Mouse (Mus musculus): ENCODE results near the gene Glrx. TPM values are rescaled to one million over a fixed set of nuclear protein-coding genes. Genes with fewer than 3 reads are reported as not detected.
A peak's percentile ranks its signal among the peaks of the same experiment; 100 is the strongest.
"Not testable (repeated sequence)": the region's sequence is repeated elsewhere in the genome, so short reads cannot be mapped to it uniquely, and the experiment has no call there.

The Glrx gene
- total RNA-seq, 2 experiments from 2014 or later, result 54.1 to 55.2 TPM

DNA sequence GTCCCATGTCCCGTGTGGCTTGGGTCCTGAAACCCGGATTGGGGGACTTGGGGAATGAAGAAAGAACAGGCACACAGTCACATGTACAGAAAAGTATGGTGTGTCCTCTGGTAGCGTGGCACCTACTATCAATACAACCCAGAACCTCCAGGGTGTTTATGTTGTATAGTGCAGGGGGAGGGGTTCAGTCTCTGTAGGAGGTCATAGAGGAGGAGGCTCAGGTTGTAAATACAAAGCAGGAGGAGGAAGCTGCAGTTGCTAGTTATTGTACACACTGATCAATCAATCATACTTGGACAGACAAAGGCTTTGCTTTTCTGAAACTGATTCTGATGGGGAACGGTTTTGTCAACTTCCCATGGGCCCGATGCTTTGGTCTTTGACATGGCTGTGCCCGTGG lies 8.0 kb upstream of the Glrx start:
- intact Hi-C loops (cut with DNase I), result no loop called here
- DNase-seq, result no peak

DNA sequence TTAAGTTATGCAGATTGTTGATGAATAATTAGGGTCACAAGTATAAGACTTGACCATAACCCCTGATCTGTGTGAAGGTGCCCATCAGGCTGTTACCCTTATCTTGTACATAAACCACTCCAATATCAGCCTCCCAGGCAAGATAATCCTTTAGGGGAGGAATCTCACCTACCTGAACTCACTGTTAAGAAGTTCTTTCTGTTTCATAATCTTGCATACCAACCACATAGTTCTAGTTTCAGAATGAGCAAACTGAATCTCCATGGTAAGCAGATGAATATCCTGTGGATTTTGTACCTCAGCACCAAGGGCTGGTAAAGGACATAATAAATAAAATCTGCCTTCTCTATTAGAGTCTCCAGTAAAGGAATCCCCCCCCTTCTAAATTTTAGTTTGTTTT lies 7.0 kb upstream of the Glrx start:
- intact Hi-C loops (cut with DNase I), result no loop called here
- DNase-seq, result no peak

DNA sequence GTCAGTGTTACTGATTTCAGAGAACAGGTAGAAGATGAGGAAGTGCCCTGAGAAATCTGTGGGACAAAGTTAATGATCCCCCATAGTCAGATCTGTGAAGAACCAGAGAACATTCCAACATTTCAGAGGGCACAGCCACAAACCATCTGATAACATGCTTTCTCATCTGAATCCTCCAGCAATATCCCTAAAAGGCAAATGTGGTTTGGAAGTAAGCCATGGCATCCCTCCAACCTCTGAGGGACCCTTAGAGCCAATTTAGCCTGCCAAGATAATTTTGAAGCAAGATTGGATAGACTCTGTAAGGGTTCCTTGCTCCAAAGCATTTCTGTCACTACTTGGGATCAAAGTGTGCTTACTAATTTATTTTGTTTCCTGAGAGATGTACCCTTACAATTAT lies 6.2 kb upstream of the Glrx start:
- peak in 1 of 2 experiments; percentile 29 for DNase-seq
- intact Hi-C loops (cut with DNase I), result no loop called here

DNA sequence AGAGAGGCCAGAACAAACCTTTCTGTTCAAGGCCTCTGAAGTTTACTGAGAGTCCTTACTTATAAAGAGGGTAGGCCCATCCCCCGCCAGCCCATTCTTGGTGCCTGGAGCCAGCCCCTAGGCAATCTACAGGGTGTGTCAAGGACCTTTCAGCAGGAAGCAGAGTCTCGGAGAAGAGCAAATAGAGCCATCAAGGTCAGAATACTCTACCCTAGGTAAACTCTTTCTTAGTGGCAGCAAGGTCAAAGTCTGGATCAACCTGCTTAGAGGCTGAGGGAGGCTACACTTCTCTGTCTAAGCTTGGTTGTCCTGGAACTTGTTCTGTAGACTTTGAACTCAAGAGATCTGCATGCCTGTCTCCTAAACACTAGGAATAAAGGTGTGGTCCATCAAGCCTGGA lies 4.2 kb upstream of the Glrx start:
- intact Hi-C loops (cut with DNase I), result no loop called here
- no peak for DNase-seq

DNA sequence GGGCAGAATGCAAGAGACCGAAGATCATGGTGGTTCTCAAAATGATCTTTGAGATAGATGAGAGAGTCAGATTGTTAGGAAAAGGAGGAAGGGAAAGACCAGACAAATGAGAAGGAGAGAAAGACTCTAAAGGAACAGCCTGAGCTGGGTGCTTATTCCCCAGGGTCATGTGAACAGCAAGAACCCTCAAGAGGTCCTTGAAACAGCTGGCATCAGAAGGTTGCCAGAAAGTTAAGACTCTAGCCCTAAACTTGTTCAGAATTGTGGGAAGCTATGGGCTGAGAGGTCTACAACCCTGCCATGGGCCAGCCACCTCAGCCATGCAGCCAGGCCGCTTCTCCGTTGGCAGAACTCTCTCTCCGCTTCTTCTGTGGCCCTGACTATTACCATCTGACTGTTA lies 1.2 kb upstream of the Glrx start:
- DNase-seq, result no peak
- intact Hi-C loops (cut with DNase I), result no loop called here

DNA sequence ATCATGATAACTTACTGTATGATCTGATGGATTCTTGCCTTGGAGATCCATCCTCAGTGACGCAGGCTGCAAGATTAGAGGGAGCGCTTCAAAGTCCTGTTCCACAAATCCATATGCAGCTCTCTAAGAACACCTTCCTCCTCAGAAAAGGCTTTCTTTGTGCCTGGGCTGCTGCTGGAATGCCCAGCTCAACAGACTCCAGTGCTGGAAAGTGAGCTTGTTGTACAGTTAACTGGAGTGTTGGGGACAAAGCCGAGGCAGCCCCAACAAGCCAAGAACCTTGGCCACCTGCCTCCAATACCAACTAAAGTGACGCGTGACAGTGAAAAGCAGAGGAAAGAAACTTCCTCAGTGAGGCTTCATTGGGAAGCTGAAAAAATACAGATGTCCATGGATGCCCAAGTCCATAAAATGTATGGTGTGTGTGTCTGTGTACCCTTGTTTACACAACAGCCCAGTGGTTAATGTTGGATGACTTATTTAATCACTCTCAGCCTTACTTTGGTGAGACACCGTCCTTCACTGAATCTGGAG lies 1.2 kb downstream of the Glrx start:
- intact Hi-C loops (cut with DNase I), result no loop called here
- DNase-seq, result peak; percentile 15 to 30

DNA sequence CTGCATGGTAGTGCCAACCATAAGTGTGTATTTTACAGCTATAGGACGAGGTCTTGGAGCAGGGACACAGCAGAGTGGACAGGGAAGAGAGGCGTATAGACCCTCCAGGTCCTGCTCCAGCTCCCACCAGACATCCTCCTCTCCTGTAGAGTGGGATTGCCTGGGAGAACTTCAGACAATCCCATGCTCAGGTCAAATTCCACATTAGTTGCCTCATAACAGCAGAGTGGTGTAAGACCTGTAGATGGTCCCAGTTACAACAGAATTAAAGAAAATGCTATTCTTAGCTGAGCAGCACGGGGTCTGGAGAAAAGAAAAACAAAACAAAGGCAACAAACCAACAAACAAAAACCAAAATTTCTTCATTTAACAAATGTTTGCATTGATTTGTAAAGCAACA lies 2.3 kb downstream of the Glrx start:
- intact Hi-C loops (cut with DNase I), result no loop called here
- no peak for DNase-seq

DNA sequence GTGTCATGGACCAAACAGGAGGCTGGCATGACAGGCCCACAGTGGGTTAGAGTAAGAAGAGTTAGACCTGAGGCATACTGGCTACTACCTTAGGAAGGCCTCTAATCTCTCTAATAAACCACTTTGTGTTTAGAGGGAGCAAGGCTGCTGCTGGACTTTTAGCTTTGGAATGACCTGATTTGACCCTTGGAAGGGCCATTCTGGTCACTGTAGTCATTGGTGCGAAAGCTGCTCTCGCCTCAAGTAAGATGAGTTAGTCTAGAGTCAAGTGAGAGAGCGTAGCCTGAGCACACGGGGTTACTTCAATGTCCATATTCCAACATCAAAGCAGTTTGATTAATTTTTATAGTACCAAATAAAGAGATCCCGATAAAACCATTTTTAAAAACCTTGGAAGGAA lies 3.7 kb downstream of the Glrx start:
- DNase-seq, result no peak

DNA sequence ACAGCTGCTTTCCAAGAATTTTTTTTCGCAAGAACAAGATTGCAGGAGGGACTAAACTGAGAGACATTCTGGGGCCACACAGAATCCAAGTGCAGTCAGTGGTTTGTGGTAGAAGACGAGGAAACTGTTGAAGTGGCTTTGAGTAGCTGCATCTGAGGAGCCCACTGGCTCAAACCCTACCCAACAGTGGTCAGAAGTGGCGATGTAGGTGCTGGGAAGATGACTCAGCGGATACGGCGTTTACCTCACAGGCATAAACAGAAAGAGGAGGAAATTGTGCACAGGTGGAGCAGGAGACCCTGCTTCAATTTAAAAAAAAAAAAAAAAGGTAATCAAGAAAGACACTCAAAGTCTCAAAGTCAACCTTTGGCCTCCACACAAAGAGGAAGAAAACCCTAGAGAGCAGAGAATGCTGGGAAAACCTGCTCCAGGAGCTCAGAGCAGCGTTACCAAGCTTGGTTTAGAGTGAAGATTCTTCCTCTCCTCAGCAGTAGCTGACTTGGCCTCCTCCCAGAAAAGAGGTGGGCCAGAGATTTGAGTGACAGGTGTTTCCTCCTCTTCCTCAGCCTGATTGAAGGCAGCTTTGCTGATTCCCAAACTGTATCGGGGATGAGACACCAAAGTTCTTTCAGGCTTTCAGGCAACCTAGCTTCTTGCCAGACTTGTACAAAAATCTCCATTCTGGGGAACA lies 4.5 kb downstream of the Glrx start:
- DNase-seq, result peak in 1 of 2 experiments; percentile 13
- intact Hi-C loops (cut with DNase I), result no loop called here

More for the DNA sequence above, 3.7 kb downstream of the Glrx start:
- intact Hi-C loops (cut with DNase I), result no loop called here

DNA sequence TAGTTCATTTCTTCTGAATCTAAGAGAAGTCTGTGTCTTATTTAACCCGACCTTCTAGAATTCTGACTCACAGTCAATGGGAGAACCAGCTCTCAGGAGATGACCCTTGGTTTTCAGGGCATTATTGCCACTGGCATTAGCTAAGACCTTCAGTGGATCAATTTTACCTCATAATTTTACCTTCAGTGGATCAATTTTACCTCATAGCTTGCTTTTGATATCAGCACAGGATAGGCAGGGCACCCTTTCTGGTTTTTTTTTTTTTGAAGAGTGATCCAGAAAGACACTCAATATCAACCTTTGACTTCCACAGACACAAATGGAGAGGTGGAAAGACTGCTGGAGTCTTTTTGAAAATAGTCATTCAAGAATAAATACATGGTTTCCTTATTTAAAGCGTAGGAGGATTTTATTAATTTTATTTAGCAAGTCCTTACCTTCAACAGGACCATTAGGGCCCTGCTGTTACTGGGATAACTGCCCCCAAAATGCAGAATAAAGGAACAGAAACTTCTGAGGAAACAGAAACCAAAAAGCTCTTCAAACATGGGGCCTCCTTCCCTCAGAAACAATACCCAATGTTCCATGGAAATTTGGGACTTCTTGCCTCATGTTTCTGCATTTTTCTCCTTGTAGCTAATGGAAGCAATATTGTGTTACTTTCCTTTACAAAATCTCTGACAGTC lies 5.3 kb downstream of the Glrx start:
- intact Hi-C loops (cut with DNase I), result no loop called here
- no peak for DNase-seq

DNA sequence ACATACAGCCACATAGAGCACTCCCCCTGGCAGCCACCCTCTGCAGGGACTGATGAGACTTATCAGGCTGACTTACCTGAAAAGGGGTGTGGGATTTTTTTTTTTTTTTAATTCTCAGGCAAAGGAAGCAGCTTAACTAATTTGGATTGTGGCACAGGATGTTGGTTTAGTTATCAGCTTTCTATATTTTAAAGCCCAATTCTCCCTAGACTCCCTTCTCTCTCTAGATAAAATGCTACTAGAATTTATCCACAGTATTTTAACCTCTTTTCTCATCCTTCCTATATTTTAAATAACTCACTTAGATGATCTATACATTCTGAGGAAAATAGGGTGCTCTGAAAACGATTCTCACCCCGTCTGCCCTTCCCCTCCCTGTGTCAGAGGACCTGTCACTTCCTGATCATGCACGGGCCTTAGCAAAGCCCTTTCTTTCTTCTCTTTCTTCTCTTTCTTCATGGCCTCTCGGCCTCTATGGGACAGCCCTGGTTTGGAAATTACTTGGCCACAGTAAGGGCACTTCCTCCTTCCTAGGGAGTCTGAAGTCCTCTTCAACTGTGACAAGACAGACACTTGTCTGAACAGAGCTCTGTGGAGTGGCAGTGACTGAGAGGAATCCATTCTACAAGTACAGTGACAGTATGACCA lies 6.0 kb downstream of the Glrx start:
- intact Hi-C loops (cut with DNase I), result no loop called here
- DNase-seq, result no peak

DNA sequence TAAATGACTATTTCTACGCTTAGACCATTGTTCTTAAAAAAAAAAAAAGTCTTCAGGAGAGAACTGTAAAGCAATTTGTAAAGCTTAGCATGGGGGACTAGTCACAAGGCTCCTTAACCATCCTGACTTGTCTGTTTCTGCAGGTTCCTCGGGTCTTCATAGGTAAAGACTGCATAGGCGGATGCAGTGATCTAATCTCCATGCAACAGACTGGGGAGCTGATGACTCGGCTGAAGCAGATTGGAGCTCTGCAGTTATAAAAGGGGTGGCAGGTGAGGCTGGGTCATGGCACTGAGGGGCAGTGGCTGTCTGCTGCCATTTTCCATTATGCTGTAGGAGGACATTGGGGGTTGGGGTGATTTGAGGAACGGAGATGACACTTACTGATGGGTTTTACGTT lies 7.4 kb downstream of the Glrx start:
- no peak for DNase-seq
- intact Hi-C loops (cut with DNase I), result no loop called here

DNA sequence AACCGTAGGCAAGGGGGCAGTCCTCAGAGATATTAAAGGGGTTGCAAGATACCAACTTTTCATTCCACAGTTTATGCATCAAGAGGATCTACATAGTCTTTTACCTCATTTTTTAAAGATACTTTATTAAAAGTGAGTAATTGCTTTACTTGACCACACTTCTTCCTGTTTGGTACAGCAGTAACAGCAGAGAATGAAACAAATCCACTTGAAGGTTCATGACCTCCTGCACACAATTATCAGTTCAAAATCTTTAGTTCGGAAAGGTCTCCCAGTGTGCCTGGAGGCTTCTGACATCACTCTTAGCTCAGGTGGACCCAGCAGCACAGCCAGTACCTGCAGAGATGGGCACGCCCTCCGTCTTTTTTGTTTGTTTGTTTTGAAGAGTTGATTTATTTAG lies 12.4 kb downstream of the Glrx start:
- intact Hi-C loops (cut with DNase I), result no loop called here
- no peak for DNase-seq

DNA sequence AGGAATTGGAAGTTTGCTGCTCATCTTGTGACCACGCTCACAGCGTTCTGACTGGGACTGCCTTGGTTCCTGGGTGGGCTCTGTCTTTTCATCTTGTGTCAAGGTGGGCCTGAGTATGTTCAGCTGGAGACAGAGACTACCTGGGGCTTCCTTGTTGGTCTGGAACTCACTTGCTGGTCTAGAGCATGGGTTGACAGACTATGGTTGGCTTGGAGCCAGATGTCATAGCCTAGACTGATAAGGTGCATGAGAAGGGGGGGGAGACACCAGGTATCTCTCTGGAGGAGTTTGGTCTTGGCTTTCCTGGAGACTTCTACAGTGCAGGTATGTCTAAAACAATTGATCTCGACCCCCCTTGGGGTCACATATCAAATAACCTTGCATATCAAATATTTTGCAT lies 13.4 kb downstream of the Glrx start:
- DNase-seq, result no peak
- intact Hi-C loops (cut with DNase I), result no loop called here

DNA sequence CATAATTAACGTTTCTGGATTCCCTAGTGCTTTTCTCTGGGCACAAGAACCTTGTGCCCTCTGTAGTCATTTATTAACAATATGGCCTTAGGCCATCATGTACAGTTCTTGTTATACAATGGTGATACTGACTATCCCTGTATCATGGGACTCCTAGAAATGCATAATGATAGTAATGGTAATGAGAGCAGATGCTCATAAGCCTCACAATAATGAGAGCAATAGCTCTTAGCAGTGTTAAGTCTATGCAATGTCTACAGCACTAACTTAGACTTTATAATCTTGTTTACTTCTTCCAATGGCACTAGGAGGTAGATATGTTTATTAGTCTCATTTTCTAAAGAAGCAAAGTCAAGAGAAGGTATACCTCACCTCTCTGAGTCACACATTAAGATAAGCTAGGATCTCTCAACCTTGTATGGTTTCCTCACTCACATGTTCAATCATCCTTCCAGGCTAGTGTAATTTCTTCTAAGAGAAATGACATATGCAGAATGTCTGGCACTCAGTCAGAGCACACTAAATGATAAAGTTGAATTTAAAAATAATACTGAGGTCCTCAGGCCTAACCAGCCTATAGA lies 19.7 kb downstream of the Glrx start:
- intact Hi-C loops (cut with DNase I), result no loop called here
- DNase-seq, result no peak

DNA sequence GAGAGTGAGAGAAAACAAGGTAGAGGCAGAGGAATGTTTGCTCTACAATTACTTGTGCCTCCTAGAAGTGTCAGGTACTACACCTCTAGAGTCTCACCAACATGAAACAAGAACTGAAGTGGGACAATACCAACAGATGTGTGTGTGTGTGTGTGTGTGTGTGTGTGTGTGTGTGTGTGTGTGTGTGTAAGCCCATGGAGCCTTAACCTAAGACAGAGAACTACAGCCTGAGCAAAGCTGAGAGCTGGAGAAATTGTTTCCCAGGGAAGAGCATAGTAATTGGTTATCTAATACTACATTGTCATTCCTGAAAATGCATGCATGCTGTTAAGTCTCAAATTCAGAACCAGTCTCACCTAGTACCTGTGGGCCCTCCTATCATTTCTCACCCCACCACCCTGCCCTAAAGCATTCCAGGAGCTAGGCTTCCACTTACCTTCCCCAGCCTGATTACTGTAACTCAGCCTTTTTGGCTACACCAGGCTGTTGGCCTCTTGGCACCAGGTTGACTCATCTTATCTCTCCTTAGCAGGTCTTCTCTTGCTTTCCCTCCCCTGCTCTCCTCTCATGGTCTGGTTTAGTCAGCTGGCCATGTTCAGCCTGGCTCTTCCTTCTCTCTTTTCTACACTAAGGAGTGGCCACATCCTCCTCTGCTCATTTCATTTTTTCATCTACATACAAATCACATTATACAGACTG lies 26.0 kb downstream of the Glrx start:
- intact Hi-C loops (cut with DNase I), result no loop called here

DNA sequence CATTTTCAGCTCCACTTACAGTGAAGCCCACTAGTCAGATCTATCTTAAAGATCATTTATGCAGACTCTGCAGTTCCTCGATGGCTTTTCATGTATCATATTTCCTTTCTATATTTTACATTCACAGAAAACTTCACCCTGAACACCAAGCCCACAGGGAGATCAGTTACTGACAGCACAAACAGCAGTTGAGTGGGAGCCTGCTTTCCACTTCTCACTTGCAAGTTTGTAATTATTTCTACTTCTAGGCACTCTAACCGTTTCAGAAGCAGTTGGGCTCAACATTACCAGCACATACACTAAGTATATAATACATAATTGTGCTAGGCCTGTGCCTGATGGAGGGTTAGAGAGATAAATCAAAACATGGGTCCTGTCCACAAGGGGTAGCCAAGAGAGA lies 28.2 kb downstream of the Glrx start:
- intact Hi-C loops (cut with DNase I), result no loop called here
- DNase-seq, result no peak

More for the DNA sequence above, 26.0 kb downstream of the Glrx start:
- no peak for DNase-seq

DNA sequence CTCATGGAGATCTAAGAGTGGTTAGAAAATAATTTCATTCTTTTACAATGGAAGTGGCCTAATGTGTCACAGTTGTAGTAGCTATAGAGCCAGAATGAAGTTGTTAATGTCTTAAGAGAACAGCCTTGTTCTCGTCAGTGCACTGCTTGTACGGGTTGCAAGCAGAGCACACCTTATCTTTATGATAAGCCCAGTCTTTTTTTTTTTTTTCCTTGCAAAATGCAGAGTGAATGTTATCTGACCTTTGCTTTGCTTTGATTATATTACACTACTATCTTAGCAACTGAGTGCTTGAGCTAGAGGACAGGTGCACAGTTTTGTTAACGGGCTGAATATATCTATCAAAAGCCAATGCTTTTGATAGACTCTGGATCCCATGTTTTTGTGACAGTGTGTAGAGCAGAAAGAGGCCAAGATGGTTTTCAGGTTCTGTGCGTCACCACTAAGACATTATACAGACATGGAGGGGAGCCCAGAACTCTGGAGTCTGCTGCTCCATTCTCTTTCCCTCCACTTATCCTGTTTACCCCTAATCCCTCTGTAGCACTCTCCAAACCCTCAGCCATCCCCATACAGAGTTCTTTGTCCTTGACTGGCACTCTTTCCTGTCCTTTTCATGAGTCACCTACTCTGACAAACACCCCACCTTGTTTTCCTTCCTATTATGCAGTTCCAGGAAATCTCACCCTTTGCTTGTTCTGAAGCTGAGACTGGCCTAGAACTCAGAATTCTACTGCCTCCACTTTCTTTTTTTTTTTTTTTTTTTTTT lies 35.1 kb downstream of the Glrx start:
- no peak for DNase-seq
- intact Hi-C loops (cut with DNase I), result loop anchor here (5.0 kb wide), 1 partner anchor 148 kb away; no protein-coding TSS in a partner anchor

DNA sequence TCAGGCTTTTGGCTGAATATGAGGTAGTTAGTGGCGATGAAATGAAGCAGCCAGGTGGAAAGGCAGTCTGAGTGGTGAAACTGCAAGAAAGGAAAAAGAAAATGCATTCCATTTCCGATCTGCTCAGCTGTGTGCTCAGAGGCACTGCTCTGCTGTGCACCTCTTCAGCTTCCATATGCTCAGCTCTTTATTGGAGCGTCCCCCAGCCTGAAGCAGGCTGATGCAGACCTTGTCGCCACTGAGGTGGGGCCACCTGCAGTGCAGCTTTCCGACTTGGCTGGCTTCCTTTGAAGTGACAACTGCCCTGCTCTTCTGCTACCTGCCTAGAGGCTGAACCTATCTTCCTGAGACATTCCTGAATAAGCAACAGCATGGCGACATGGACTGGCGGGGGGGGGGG lies 36.5 kb downstream of the Glrx start:
- intact Hi-C loops (cut with DNase I), result loop anchor here (5.0 kb wide), 1 partner anchor 146 kb away; no protein-coding TSS in a partner anchor
- DNase-seq, result not testable (repeated sequence)

DNA sequence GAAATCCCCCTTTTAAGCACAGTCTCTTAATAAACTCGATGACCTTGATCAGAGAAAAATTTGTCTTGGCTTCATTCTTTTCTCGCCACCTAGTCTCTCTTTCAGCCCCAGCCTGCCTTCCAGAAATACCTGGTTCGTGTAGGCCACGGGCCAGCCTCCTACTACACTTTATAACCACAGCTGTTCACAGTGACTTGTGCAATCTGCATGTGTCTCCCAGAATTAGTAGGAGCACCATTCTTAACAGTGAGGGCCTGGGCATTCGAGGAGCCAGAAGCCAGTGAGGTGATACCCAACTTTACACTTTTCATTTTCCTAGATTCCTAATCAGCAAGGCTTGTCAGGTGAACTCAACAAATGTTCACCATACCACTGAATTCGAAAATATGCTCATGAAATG lies 36.9 kb downstream of the Glrx start:
- intact Hi-C loops (cut with DNase I), result loop anchor here (5.0 kb wide), 1 partner anchor 146 kb away; no protein-coding TSS in a partner anchor
- no peak for DNase-seq

Measured in heart, postnatal 14 days (tissue).